ENCODE assay signal across 15 mouse cellular contexts in genomic region chr5:110545311-110545710, GRCm38 (mm10). TPM values are rescaled to one million over a fixed set of nuclear protein-coding genes. Genes with fewer than 3 reads are reported as not detected.
A peak's percentile ranks its signal among the peaks of the same experiment; 100 is the strongest.
DNase-seq lines count a peak whose midpoint lies in the region; ATAC-seq lines count a peak whose summit lies in the region.
"Had no signal": no experiment of that assay in that cellular context is flagged by ENCODE, and none has a peak within 500 bp of the region (broad histone marks: within the 10 kb centered on the region; RNA-seq: fewer than 3 reads in every experiment).

No protein-coding gene starts in this region.

- peaks cover 10% of the 10 kb centered on the region for H3K4me1 ChIP-seq in limb, embryonic 15.5 days
- peaks cover 12% of the 10 kb centered on the region for H3K4me1 ChIP-seq in limb, embryonic 10.5 days
- peaks cover 11% of the 10 kb centered on the region; the same call in 1 of the 2 replicates for H3K4me1 ChIP-seq in midbrain, embryonic 12.5 days
- H3K4me1 ChIP-seq: liver, embryonic 15.5 days had no signal

- peak; percentile 37 for DNase-seq in cerebellum, adult 11-12 months
- no peak for DNase-seq in cerebellum, adult 11 months
- no peak for DNase-seq in limb, embryonic 10.5 days (ENCODE audit: low spot score)
- DNase-seq in frontal cortex, postnatal 25 days (ENCODE audit: low spot score in 2 of 2) = no peak
- no peak for DNase-seq in lung, postnatal 36 days
- DNase-seq in ovary, postnatal 36 days (ENCODE audit: low spot score) = no peak
- DNase-seq: adrenal gland, postnatal 25 days; heart, adult 2 months; heart, postnatal 10 days; kidney, adult 18-20 months; kidney, postnatal 4 days; retina, postnatal 1 day had no signal

- H3K4me2 ChIP-seq in limb, embryonic 15.5 days = 0 out of 2 replicates have a peak overlapping the region, but pooled peaks have one; percentile 78
- peak overlapping the region; percentile 64 for H3K4me2 ChIP-seq in midbrain, embryonic 12.5 days (replicated peaks)
- H3K4me2 ChIP-seq: liver, embryonic 15.5 days had no signal

- H3K4me3 ChIP-seq in limb, embryonic 15.5 days = no peak overlapping the region
- no peak overlapping the region for H3K4me3 ChIP-seq in limb, embryonic 10.5 days
- peak overlapping the region; percentile 50 for H3K4me3 ChIP-seq in midbrain, embryonic 12.5 days
- H3K4me3 ChIP-seq: heart, adult 2 months; liver, embryonic 15.5 days had no signal

- ATAC-seq in limb, embryonic 15.5 days (ENCODE audit: insufficient number of reproducible peaks, low FRiP score, low TSS enrichment, low read depth) = no peak
- ATAC-seq in midbrain, embryonic 12.5 days (ENCODE audit: low FRiP score, low read depth) = no peak

- no peaks in the 10 kb centered on the region for H3K36me3 ChIP-seq in limb, embryonic 15.5 days
- H3K36me3 ChIP-seq in limb, embryonic 10.5 days = no peaks in the 10 kb centered on the region
- no peaks in the 10 kb centered on the region for H3K36me3 ChIP-seq in midbrain, embryonic 12.5 days
- H3K36me3 ChIP-seq: liver, embryonic 15.5 days had no signal

- WGBS in limb, embryonic 15.5 days = 79% methylated on average over 7 of the region's 7 CpGs
- 82% methylated on average over 7 of the region's 7 CpGs for WGBS in limb, embryonic 10.5 days
- WGBS in midbrain, embryonic 12.5 days = 77% methylated on average over 7 of the region's 7 CpGs

- H3K27me3 ChIP-seq in limb, embryonic 15.5 days = peaks cover 80% of the 10 kb centered on the region
- H3K27me3 ChIP-seq in limb, embryonic 10.5 days (ENCODE audit: low read depth, poor library complexity, severe bottlenecking) = peaks cover 83% of the 10 kb centered on the region
- H3K27me3 ChIP-seq in midbrain, embryonic 12.5 days = peaks cover 57% of the 10 kb centered on the region

- H3K9ac ChIP-seq in limb, embryonic 15.5 days = no peak overlapping the region
- no peak overlapping the region for H3K9ac ChIP-seq in midbrain, embryonic 12.5 days (replicated peaks)
- H3K9ac ChIP-seq: liver, embryonic 15.5 days had no signal

- H3K27ac ChIP-seq in limb, embryonic 15.5 days = no peak overlapping the region
- no peak overlapping the region for H3K27ac ChIP-seq in limb, embryonic 10.5 days
- H3K27ac ChIP-seq in midbrain, embryonic 12.5 days (replicated peaks) = no peak overlapping the region
- H3K27ac ChIP-seq: heart, adult 2 months; liver, embryonic 15.5 days had no signal

- H3K9me3 ChIP-seq in limb, embryonic 15.5 days = no peaks in the 10 kb centered on the region
- H3K9me3 ChIP-seq in limb, embryonic 10.5 days (replicated peaks) = no peaks in the 10 kb centered on the region
- H3K9me3 ChIP-seq in midbrain, embryonic 12.5 days = no peaks in the 10 kb centered on the region
- H3K9me3 ChIP-seq: liver, embryonic 15.5 days had no signal

RNA-seq across cellular contexts. Expression of gene Galnt9, which starts 1.2 kb away (rescaled TPM):
- polyA plus RNA-seq in limb, embryonic 15.5 days (2015; fragmentation: Nextera tagmentation; extraction: Ambion mirVana) = 3.8 and 3.9 TPM in 2 replicates
- not detected in 2 replicates for polyA plus RNA-seq in limb, embryonic 10.5 days (2016; fragmentation: Nextera tagmentation; extraction: Ambion mirVana)
- polyA plus RNA-seq in midbrain, embryonic 12.5 days (2016; fragmentation: Nextera tagmentation; extraction: Ambion mirVana) = 8.4 and 10.9 TPM in 2 replicates
